Mouse (Mus musculus) forebrain, embryonic 13.5 days (tissue): Measurements from ENCODE around the gene Kcnmb1. TPM values are rescaled to one million over a fixed set of nuclear protein-coding genes. Genes with fewer than 3 reads are reported as not detected.

Source experiments
- ATAC-seq: fragments of 200-750 bp; cut with Nextera tagmentation; 2 replicates; pipeline ENCODE4 v1.8.0; 2017
- H3K27ac ChIP-seq: fragments of 300-500 bp; sonication (generic); 2 replicates; pipeline ENCODE4 v1.5.1; 2015; ENCODE audit warnings: inconsistent platforms, mild to moderate bottlenecking, moderate library complexity
- H3K27me3 ChIP-seq: fragments of 300-500 bp; sonication (generic); 2 replicates; pipeline ENCODE4 v1.6.1; 2015; ENCODE audit warnings: mild to moderate bottlenecking, inconsistent platforms
- H3K36me3 ChIP-seq: fragments of 300-500 bp; sonication (generic); 2 replicates; pipeline ENCODE4 v1.6.1; 2015; ENCODE audit warnings: mild to moderate bottlenecking, inconsistent platforms; ENCODE audit not compliant: poor library complexity, severe bottlenecking
- H3K4me1 ChIP-seq: fragments of 300-500 bp; sonication (generic); 2 replicates; pipeline ENCODE4 v1.6.1; 2015; ENCODE audit warnings: inconsistent platforms
- H3K4me2 ChIP-seq: fragments of 300-500 bp; sonication (generic); 2 replicates; pipeline ENCODE4 v1.6.1; 2015; ENCODE audit warnings: inconsistent platforms, mild to moderate bottlenecking, moderate library complexity
- H3K4me3 ChIP-seq: fragments of 300-500 bp; sonication (generic); 2 replicates; pipeline ENCODE4 v1.5.1; 2015; ENCODE audit warnings: mild to moderate bottlenecking, inconsistent platforms
- H3K9ac ChIP-seq: fragments of 300-500 bp; sonication (generic); 2 replicates; pipeline ENCODE4 v1.6.1; 2015; ENCODE audit warnings: mild to moderate bottlenecking, inconsistent platforms
- H3K9me3 ChIP-seq: fragments of 300-500 bp; sonication (generic); replicated peaks from 2 replicates; pipeline ENCODE4 v1.6.1; 2016; ENCODE audit warnings: inconsistent platforms
- WGBS: fragments of 180-500 bp; shearing (Covaris S2); methylation state at CpG from one replicate; pipeline ENCODE4 v1.1.7; 2015; 5-methylcytosine and 5-hydroxymethylcytosine counted together
- polyA plus RNA-seq: library from polyadenylated mRNA; unstranded; fragments of >200 nt; fragmentation: Nextera tagmentation; extraction: Ambion mirVana; gene quantifications from 2 replicates; pipeline ENCODE4 v1.2.1, GENCODE M21; 2015

Gene Kcnmb1
- polyA plus RNA-seq, 1 experiment from 2014 or later, result 0.09 TPM

DNA sequence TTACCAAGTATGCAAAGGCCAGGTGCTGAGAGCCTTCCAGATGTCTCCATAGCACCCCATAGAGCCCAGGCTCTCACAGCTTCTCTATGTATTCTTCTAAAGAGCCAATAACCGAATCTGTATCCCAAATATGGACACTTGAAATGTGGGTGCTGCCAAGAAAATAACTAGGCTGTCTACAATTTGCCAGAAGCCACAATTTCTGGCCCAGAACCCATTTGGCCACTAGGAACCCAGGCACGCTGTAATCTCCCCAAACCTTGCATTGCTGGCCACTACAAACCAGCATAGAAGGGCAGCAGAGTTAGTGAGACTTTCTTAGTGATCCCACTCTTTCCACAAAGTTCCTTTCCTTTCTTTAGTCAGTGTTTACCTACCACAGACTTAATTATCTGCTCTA lies 12.3 kb downstream of the Kcnmb1 start:
- WGBS, result 86% methylated on average over 2 of the region's 2 CpGs
- Histone ChIP-seq H3K27ac (no peak overlapping the region), H3K36me3 (no peaks in the 10 kb centered on the region), H3K9ac (no peak overlapping the region), H3K4me3 (no peak overlapping the region), H3K27me3 (no peaks in the 10 kb centered on the region), H3K4me2 (no peak overlapping the region), H3K9me3 (no peaks in the 10 kb centered on the region), H3K4me1 (no peaks in the 10 kb centered on the region)
- ATAC-seq, result no peak

DNA sequence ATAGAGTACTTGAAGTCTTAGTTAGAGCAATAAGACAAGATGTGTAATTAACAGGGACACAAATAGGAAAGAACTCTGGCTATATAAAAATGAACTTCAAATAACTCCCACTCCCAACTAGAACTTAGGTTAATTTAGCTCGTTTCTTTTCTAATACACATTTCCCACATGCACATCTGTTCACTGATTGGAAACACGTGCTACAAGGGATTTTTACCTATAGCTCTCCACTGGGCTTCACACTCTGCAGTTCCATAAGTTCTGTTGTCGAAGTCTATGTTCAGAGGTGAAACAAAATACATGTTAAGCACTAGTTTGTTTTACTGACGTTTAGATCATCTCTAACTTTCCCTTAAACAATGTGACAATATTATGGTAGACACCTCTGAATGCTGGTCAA lies 17.3 kb downstream of the Kcnmb1 start:
- ATAC-seq, result no peak
- WGBS, result 79% methylated on average over 4 of the region's 4 CpGs
- H3K9ac ChIP-seq, result no peak overlapping the region
- no peak overlapping the region for H3K4me2 ChIP-seq
- H3K4me1 ChIP-seq, result no peaks in the 10 kb centered on the region
- no peaks in the 10 kb centered on the region for H3K27me3 ChIP-seq
- no peaks in the 10 kb centered on the region for H3K36me3 ChIP-seq
- H3K9me3 ChIP-seq, result no peaks in the 10 kb centered on the region
- H3K27ac ChIP-seq, result no peak overlapping the region
- no peak overlapping the region for H3K4me3 ChIP-seq

DNA sequence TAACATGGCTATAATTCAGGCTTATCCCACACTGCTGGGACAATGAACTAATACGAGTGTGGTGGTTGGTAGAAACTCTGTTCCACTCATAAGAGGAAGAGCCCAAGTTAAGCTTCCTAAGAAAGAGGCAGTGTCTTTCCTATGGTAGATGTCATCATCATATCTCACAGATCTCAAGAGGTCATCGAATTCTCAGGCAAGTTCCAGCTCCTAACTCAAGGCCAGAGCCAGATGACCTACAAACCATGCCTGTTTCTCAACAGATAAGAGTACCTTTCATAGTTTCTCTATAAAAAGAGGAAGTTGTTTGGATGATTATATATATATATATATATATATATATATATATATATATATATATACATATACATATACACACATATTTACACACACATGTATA lies 23.7 kb downstream of the Kcnmb1 start:
- Histone ChIP-seq H3K9me3 (no peaks in the 10 kb centered on the region), H3K36me3 (no peaks in the 10 kb centered on the region), H3K4me2 (no peak overlapping the region), H3K4me3 (no peak overlapping the region), H3K9ac (no peak overlapping the region), H3K4me1 (no peaks in the 10 kb centered on the region), H3K27ac (no peak overlapping the region), H3K27me3 (no peaks in the 10 kb centered on the region; the same call in 1 of the 2 replicates)
- ATAC-seq, result no peak
- WGBS, result 85% methylated on average over 2 of the region's 2 CpGs

DNA sequence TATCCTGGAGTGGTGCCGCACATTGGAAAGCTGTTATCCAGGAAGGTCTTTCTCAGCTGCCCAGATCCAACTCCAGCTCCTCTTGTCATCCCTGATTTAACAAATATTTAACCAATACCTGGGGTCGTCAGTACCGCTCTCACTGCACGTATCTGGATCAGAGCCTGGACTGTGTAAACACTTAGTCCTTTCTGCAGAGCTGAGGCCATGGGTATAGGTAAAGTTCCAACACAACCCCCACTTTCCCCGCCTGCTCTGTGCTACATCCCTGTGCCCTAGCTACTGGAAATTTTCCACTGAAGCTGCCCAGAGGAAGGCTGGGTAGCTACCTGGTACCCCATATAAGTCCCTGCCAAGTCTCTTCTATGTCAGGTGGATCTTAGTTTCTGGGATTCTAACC lies 27.2 kb downstream of the Kcnmb1 start:
- 93% methylated on average over 5 of the region's 5 CpGs for WGBS
- Histone ChIP-seq H3K9ac (no peak overlapping the region), H3K4me2 (no peak overlapping the region), H3K36me3 (no peaks in the 10 kb centered on the region), H3K27ac (no peak overlapping the region), H3K4me3 (no peak overlapping the region), H3K4me1 (peaks cover 14% of the 10 kb centered on the region), H3K27me3 (no peaks in the 10 kb centered on the region; the same call in none of the 2 replicates), H3K9me3 (no peaks in the 10 kb centered on the region)
- no peak for ATAC-seq

DNA sequence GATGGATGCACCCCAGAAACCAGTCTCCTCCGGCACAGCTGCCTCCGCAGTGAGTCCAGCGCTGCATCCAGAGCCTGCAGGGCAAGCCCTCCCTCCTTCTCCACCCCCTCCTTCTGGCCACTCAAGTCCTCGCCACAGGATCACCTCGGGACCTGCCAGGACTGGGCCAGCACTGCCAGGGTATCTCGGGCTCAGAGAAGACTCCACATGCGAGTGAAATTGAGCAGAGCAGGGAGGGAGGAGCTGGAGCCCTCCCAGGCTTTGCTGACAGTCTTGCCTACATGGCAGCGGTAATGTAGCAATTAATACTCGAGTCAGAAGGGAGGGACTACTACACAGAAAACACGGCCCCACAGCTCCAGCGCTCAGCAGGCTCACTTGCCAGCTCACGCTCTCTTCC lies 30.1 kb downstream of the Kcnmb1 start, which contains the start of gene Kcnip1:
Gene Kcnip1, minus strand, starts transcription at position 215 of the 400 bp plus-strand sequence.
- 24% methylated on average over 12 of the region's 12 CpGs for WGBS
- H3K4me3 ChIP-seq, result no peak within 1 kb of the TSS
- H3K27me3 ChIP-seq, result no peaks in the 10 kb centered on the region; the same call in none of the 2 replicates
- H3K4me2 ChIP-seq, result peak within 1 kb of the TSS; percentile 40
- peaks cover 14% of the 10 kb centered on the region for H3K4me1 ChIP-seq
- peak; percentile 77 for ATAC-seq
- H3K9ac ChIP-seq, result peak within 1 kb of the TSS; percentile 10; the same call in 1 of the 2 replicates
- H3K9me3 ChIP-seq, result no peaks in the 10 kb centered on the region
- H3K27ac ChIP-seq, result no peak within 1 kb of the TSS
- no peaks in the 10 kb centered on the region for H3K36me3 ChIP-seq

DNA sequence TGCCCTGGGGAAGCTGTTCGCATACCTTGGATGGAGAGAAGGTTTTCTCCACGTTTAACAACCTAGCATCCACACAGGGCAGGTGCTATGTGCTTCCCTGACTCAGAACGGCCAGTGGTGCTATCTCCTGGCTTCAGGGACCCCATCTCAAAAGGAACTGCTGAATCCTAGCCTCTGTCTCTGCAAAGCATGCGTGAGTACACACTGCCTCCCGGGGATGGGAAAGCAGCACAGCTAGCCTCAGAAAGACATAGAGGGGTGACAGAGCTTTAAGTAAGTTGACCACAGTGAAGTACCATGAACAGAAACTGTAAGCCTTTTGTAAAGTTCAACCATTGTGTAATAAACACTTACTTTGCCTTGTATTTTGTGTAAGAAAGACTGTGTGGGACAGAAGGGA lies 30.7 kb downstream of the Kcnmb1 start:
- no peak overlapping the region for H3K4me3 ChIP-seq
- 63% methylated on average over 5 of the region's 5 CpGs for WGBS
- H3K27me3 ChIP-seq, result no peaks in the 10 kb centered on the region; the same call in none of the 2 replicates
- peaks cover 14% of the 10 kb centered on the region for H3K4me1 ChIP-seq
- no peaks in the 10 kb centered on the region for H3K36me3 ChIP-seq
- H3K9ac ChIP-seq, result no peak overlapping the region
- no peak for ATAC-seq
- no peaks in the 10 kb centered on the region for H3K9me3 ChIP-seq
- H3K4me2 ChIP-seq, result no peak overlapping the region
- no peak overlapping the region for H3K27ac ChIP-seq

DNA sequence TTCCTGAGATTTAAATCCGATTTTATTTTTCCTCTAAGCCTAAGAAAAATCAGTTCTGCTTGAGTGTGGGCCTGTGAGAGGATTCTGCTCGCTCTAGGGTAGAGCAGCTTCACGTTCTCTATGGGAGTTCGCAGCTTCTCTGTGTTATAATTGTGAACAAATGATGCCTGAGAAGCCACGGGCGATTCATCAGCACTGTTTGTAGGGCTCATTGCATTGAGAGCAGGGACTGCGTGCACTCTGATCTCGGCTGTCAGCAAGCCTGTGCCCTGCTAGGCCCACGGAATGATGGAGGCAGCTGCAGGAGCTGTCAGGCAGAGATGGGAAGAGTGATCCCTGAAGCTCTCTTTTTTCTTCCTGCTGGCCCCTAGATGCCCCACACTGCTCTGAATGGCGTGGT lies 35.4 kb downstream of the Kcnmb1 start:
- Histone ChIP-seq H3K4me1 (0 out of 2 replicates have a peak, but pooled peaks cover under 1% of the 10 kb centered on the region), H3K4me3 (no peak overlapping the region), H3K27ac (no peak overlapping the region), H3K4me2 (no peak overlapping the region), H3K9ac (no peak overlapping the region), H3K36me3 (no peaks in the 10 kb centered on the region), H3K27me3 (peaks cover 3% of the 10 kb centered on the region; the same call in 1 of the 2 replicates), H3K9me3 (no peaks in the 10 kb centered on the region)
- no peak for ATAC-seq
- WGBS, result 63% methylated on average over 10 of the region's 10 CpGs

DNA sequence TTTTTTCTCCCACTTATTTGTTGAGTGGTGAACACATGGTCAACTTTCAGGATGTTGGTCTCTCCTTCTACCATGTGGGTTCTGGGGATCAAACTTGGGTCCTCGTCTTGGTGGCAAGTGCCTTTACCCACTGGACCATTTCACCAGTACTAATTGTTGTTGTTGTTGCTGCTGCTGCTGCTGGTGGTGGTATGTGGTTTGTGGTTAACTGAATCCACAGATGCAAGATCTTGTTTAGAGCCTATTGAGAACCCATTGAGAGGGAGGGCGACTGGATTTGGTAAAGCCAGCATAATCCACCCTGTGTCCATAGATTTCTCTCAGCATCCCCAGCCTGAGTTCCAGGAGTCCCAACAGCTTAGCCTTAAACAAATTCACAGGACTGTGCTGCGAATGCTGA lies 37.6 kb downstream of the Kcnmb1 start:
- Histone ChIP-seq H3K4me2 (no peak overlapping the region), H3K27ac (no peak overlapping the region), H3K27me3 (0 out of 2 replicates have a peak, but pooled peaks cover 3% of the 10 kb centered on the region), H3K9ac (no peak overlapping the region), H3K4me1 (no peaks in the 10 kb centered on the region), H3K36me3 (no peaks in the 10 kb centered on the region), H3K4me3 (no peak overlapping the region), H3K9me3 (no peaks in the 10 kb centered on the region)
- WGBS, result 78% methylated on average over 3 of the region's 3 CpGs
- ATAC-seq, result no peak

DNA sequence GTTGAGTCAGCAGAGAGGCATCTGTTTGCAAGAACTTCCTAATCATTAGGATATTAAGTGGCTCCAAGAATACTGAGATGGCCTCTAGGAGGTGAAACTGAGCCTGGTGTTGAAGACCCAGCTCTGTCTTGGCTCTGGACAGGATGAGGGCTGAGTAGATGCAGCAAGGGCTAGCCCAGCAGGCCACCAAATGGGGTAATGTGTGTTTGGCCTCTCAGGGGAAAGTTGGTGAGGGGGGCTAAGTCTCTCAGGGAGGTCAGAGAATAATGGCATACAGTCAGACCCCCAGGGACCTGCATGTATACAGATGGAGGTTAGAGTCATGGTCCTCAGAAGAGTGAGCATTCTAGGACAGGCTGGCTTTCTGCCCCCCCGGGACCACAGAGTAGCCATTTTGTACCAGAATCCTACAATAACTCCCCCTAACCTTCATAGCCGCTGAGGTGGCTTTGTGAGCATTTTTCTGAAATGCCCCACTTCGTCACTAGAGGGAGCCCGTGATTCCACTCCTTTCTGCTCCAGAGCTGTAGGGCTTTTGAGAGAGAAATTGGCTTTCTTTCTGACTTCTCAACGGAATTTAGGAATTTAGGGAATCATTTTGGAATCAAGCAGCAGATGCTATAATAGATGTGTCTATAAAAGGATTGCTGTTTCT lies 39.3 kb downstream of the Kcnmb1 start:
- no peak overlapping the region for H3K4me3 ChIP-seq
- 0 out of 2 replicates have a peak, but pooled peaks cover 3% of the 10 kb centered on the region for H3K27me3 ChIP-seq
- 13% methylated on average over 5 of the region's 5 CpGs for WGBS
- no peak overlapping the region for H3K4me2 ChIP-seq
- H3K9me3 ChIP-seq, result no peaks in the 10 kb centered on the region
- H3K9ac ChIP-seq, result no peak overlapping the region
- no peaks in the 10 kb centered on the region for H3K4me1 ChIP-seq
- no peaks in the 10 kb centered on the region for H3K36me3 ChIP-seq
- ATAC-seq, result peak; percentile 33; the same call in 1 of the 2 replicates
- H3K27ac ChIP-seq, result no peak overlapping the region

DNA sequence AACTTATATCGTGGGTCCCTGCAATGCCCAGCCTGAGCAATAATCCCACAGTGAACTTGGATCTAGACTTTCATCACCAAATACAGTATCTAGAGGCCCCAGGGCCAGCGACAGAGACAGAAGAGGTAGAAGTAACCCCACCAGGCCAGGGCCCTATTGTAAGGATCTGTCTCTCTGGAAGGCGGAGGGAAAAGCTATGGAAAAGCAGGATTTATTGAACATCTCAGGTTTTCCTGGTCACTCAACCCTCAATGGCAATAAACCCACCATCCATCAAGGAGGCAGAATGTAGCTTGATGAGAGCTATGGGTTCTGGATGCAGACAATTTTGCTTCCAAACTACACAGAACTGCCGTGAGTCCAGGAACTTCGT lies 39.8 kb downstream of the Kcnmb1 start:
- Histone ChIP-seq H3K4me1 (no peaks in the 10 kb centered on the region), H3K27ac (no peak overlapping the region), H3K36me3 (no peaks in the 10 kb centered on the region), H3K27me3 (0 out of 2 replicates have a peak, but pooled peaks cover 3% of the 10 kb centered on the region), H3K4me3 (no peak overlapping the region), H3K4me2 (no peak overlapping the region), H3K9me3 (no peaks in the 10 kb centered on the region), H3K9ac (no peak overlapping the region)
- WGBS, result 79% methylated on average over 5 of the region's 5 CpGs
- no peak for ATAC-seq

DNA sequence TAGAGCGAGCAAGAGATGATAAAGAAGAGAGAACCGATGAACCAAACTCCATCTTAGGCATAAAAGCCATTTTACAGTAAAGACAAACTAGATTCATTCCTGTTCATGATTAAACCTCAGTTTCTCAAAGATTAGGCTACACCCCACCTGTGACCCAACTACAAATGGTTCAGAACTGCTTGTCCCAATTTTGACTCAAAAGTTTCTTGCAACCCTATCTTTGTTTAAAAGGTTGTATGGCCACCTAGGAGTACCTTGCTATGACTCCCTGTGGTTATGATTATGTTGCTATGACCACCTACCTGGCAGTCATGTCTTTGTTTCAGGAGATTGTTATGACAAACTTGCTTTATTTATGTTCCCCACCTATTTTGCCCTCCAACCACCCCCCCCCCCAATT lies 44.8 kb downstream of the Kcnmb1 start:
- Histone ChIP-seq H3K27ac (no peak overlapping the region), H3K27me3 (0 out of 2 replicates have a peak, but pooled peaks cover under 1% of the 10 kb centered on the region), H3K4me1 (no peaks in the 10 kb centered on the region), H3K9me3 (no peaks in the 10 kb centered on the region), H3K36me3 (no peaks in the 10 kb centered on the region), H3K4me3 (no peak overlapping the region), H3K9ac (no peak overlapping the region), H3K4me2 (no peak overlapping the region)
- ATAC-seq, result no peak
- 95% methylated on average over 2 of the region's 2 CpGs for WGBS

DNA sequence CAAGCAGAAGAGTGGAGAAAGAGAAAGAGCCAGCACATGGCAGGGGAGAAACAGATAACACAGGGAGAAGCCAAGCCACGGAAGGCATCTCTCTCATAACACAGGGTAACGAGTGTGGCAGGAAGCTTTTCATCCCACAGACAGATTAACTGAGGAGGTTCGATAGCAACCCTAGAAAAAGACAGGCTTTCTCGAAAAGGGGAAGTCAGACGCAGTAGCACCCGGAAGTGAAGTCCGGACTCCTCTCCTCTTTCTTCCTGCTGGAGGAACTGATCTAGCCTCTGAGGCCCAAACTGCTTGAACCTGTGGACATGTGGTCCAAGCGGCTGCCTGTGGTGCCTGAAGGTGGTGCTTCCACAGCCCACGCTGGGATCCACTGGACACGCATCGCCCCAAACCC lies 45.4 kb downstream of the Kcnmb1 start:
- 86% methylated on average over 11 of the region's 11 CpGs for WGBS
- 0 out of 2 replicates have a peak, but pooled peaks have one; percentile 21 for ATAC-seq
- Histone ChIP-seq H3K9ac (no peak overlapping the region), H3K9me3 (no peaks in the 10 kb centered on the region), H3K4me1 (no peaks in the 10 kb centered on the region), H3K4me2 (no peak overlapping the region), H3K36me3 (no peaks in the 10 kb centered on the region), H3K27ac (no peak overlapping the region), H3K4me3 (no peak overlapping the region), H3K27me3 (no peaks in the 10 kb centered on the region)

DNA sequence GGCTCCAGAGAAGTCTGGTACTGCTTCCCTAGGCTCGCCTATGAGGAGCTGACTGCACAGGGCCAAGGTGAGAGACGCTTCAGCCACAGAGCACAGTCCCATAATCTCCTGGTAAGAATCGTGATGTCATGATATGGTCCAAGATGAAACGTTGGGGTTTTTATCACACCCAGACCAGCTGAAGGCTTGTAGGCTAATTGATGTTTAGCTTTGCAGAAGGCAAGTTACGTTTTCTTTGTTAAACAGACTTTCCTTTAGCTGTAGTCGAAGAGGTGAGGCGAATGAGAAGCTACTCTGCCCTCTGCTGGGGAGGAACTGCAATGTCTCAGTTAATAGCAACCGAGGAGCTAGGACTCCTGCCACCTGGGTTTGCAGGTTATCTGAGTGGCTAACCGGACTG lies 45.9 kb downstream of the Kcnmb1 start:
- H3K4me1 ChIP-seq, result no peaks in the 10 kb centered on the region
- no peak overlapping the region for H3K4me3 ChIP-seq

More for the DNA sequence above, 45.9 kb downstream of the Kcnmb1 start:
- Histone ChIP-seq H3K27me3 (no peaks in the 10 kb centered on the region), H3K36me3 (no peaks in the 10 kb centered on the region), H3K9ac (no peak overlapping the region), H3K4me2 (no peak overlapping the region), H3K27ac (no peak overlapping the region), H3K9me3 (no peaks in the 10 kb centered on the region)
- peak; percentile 55; the same call in 1 of the 2 replicates for ATAC-seq
- WGBS, result 43% methylated on average over 9 of the region's 9 CpGs
